Mouse (Mus musculus) neutrophil, adult 83 days (primary cell): ENCODE measurements around the gene Taf10. TPM values are rescaled to one million over a fixed set of nuclear protein-coding genes. Genes with fewer than 3 reads are reported as not detected.

Experiments used
- total RNA-seq, 2 experiments: library from RNA; stranded (reverse); gene quantifications; one replicate each; pipeline ENCODE4 v1.2.4; 2023

Gene Taf10
- total RNA-seq: 100 to 1,000 TPM; 127 to 143 TPM

GRCm38 (mm10) chr7:105743926-105744590, at the start of gene Taf10:
Gene Taf10, minus strand, starts transcription at chr7:105744361.

GRCm38 (mm10) chr7:105787285-105788140, 43.4 kb upstream of the Taf10 start, which contains the start of gene Dchs1:
Gene Dchs1, minus strand, starts transcription at chr7:105787654.

GRCm38 (mm10) chr7:105751491-105752433, 7.6 kb upstream of the Taf10 start, which contains the start of gene Tpp1:
Gene Tpp1, minus strand, starts transcription at chr7:105752235.

GRCm38 (mm10) chr7:105736911-105737521, 7.1 kb downstream of the Taf10 start, which contains the start of gene Rrp8:
Gene Rrp8, minus strand, starts transcription at chr7:105737385.

GRCm38 (mm10) chr7:105736264-105736901, 7.8 kb downstream of the Taf10 start, which contains the start of gene Ilk:
Gene Ilk, plus strand, starts transcription at chr7:105736592.

Other genes starting within 250 kb of the Taf10 start
- gene Smpd1, start 190.0 kb downstream of the Taf10 start, total RNA-seq: 10 to 100 TPM; 18.9 to 23.0 TPM
- gene Apbb1, start 162.7 kb downstream of the Taf10 start, total RNA-seq: 1 to 10 TPM; 1.0 to 1.4 TPM
- gene Hpx, start 144.2 kb downstream of the Taf10 start, total RNA-seq: not detected
- 10 to 100 TPM; 16.4 to 22.6 TPM for gene Trim3, start 110.8 kb downstream of the Taf10 start, total RNA-seq
- gene Timm10b, start 104.3 kb downstream of the Taf10 start, total RNA-seq: 100 to 1,000 TPM; 104 to 111 TPM
- gene Arfip2, start 103.9 kb downstream of the Taf10 start, total RNA-seq: 10 to 100 TPM; 15.4 to 15.8 TPM
- gene Gm45799, start 103.8 kb downstream of the Taf10 start, total RNA-seq: 10 to 100 TPM in 1 of 2 experiments, 1 to 10 TPM in 1; 5.0 to 12.6 TPM
- 1 to 10 TPM; 4.7 to 6.0 TPM for gene Dnhd1, start 93.5 kb downstream of the Taf10 start, total RNA-seq
- gene Ilk, start 7.8 kb downstream of the Taf10 start, total RNA-seq: 100 to 1,000 TPM; 159 to 160 TPM
- gene Rrp8, start 7.0 kb downstream of the Taf10 start, total RNA-seq: 1 to 10 TPM; 9.4 to 9.6 TPM
- 10 to 100 TPM; 47.8 to 55.0 TPM for gene Tpp1, start 7.9 kb upstream of the Taf10 start, total RNA-seq
- under 1 TPM; 0.04 to 0.11 TPM for gene Dchs1, start 43.3 kb upstream of the Taf10 start, total RNA-seq
- 10 to 100 TPM; 35.0 to 37.0 TPM for gene Mrpl17, start 66.7 kb upstream of the Taf10 start, total RNA-seq
- 10 to 100 TPM; 30.2 to 34.8 TPM for gene Gm4070, start 209.6 kb upstream of the Taf10 start, total RNA-seq